Mouse (Mus musculus) liver, embryonic 13.5 days (tissue): ENCODE measurements around the gene Ptpdc1. TPM values are rescaled to one million over a fixed set of nuclear protein-coding genes. Genes with fewer than 3 reads are reported as not detected.

Experiments used
- ATAC-seq: fragments of 200-750 bp; cut with Nextera tagmentation; 2 replicates; pipeline ENCODE4 v1.8.0; 2017; ENCODE audit warnings: low read depth, mild to moderate bottlenecking, moderate number of reproducible peaks, moderate library complexity
- DNase-seq: peaks from one replicate; pipeline ENCODE4 v3.0.0; 2022
- H3K27ac ChIP-seq: fragments of 300-500 bp; sonication (generic); 2 replicates; pipeline ENCODE4 v1.5.1; 2015; ENCODE audit warnings: moderate library complexity, mild to moderate bottlenecking, inconsistent platforms
- H3K27me3 ChIP-seq: fragments of 300-500 bp; sonication (generic); 2 replicates; pipeline ENCODE4 v1.6.1; 2015; ENCODE audit warnings: mild to moderate bottlenecking, inconsistent platforms
- H3K36me3 ChIP-seq: fragments of 300-500 bp; sonication (generic); 2 replicates; pipeline ENCODE4 v1.6.1; 2015; ENCODE audit warnings: mild to moderate bottlenecking, inconsistent platforms
- H3K4me1 ChIP-seq: fragments of 300-500 bp; sonication (generic); replicated peaks from 2 replicates; pipeline ENCODE4 v1.6.1; 2015; ENCODE audit warnings: inconsistent platforms
- H3K4me2 ChIP-seq: fragments of 300-500 bp; sonication (generic); 2 replicates; pipeline ENCODE4 v1.6.1; 2015; ENCODE audit warnings: inconsistent platforms, mild to moderate bottlenecking, moderate library complexity
- H3K4me3 ChIP-seq: fragments of 300-500 bp; sonication (generic); replicated peaks from 2 replicates; pipeline ENCODE4 v1.5.1; 2015; ENCODE audit warnings: mild to moderate bottlenecking, inconsistent platforms
- H3K9ac ChIP-seq: fragments of 300-500 bp; sonication (generic); 2 replicates; pipeline ENCODE4 v1.6.1; 2015; ENCODE audit warnings: mild to moderate bottlenecking, inconsistent platforms
- H3K9me3 ChIP-seq: fragments of 300-500 bp; sonication (generic); replicated peaks from 2 replicates; pipeline ENCODE4 v1.6.1; 2016; ENCODE audit warnings: inconsistent platforms
- WGBS: fragments of 180-500 bp; shearing (Covaris S2); methylation state at CpG from one replicate; pipeline ENCODE4 v1.1.7; 2015; ENCODE audit not compliant: insufficient replicate concordance; 5-methylcytosine and 5-hydroxymethylcytosine counted together
- polyA plus RNA-seq: library from polyadenylated mRNA; unstranded; fragments of >200 nt; fragmentation: Nextera tagmentation; extraction: Ambion mirVana; gene quantifications from 2 replicates; pipeline ENCODE4 v1.2.1, GENCODE M21; 2015

The Ptpdc1 gene
- 0.53 TPM in 2 replicates for polyA plus RNA-seq

DNA sequence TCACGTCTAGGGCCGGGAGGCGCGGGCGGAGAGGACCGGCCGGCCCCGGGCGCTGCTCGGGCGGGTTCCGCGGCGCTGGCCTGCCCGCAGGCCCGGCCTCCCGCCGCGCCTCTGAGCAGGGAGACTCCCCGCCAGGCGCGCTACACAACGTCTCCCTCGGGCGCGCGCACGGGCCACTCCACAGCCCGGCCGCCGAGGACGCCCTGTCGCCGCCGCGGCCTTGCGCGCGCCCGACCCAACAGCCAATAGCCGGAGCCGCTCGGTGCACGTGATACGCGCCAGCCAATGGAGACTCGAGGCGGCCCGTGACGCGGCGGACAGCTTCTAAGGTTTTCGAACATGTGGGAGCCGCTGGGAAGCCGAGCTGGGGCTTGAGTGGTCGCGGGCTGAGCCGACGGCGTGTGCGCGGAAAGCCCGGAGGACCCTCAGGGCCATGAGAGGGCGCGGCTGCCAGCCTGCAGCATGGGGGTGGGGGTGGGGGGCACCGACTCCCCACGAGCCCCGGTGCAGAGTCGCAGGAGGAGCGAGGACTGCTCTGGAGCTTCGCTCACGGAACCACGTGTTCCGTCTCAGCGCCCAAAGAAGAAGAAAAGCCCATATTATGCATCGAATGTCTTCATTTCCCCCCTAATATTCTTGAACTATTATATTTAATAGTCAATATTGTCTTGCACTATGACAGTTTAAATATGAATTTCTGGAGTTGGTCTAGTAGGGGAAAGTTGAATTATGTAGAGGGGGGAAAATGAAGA lies at the start of gene Ptpdc1:
Gene Ptpdc1, minus strand, starts transcription at position 232 of the 752 bp plus-strand sequence.
- peak; percentile 98 for ATAC-seq
- Histone ChIP-seq H3K27ac (no peak within 1 kb of the TSS), H3K9ac (peak within 1 kb of the TSS; percentile 66), H3K4me1 (peaks cover 11% of the 10 kb centered on the region), H3K36me3 (no peaks in the 10 kb centered on the region), H3K4me2 (peak within 1 kb of the TSS; percentile 76), H3K4me3 (peak within 1 kb of the TSS; percentile 63), H3K27me3 (peaks cover 30% of the 10 kb centered on the region), H3K9me3 (no peaks in the 10 kb centered on the region)
- DNase-seq = peak; percentile 77
- WGBS = 4% methylated on average over 75 of the region's 76 CpGs

- Histone ChIP-seq H3K4me3 (no peak overlapping the region), H3K27me3 (peaks cover 67% of the 10 kb centered on the region), H3K9ac (no peak overlapping the region), H3K9me3 (0 out of 2 replicates have a peak, but pooled peaks cover 3% of the 10 kb centered on the region), H3K4me2 (no peak overlapping the region), H3K36me3 (no peaks in the 10 kb centered on the region), H3K27ac (no peak overlapping the region), H3K4me1 (no peaks in the 10 kb centered on the region)
- ATAC-seq (no peak), DNase-seq (no peak)
- WGBS = 56% methylated on average over 5 of the region's 5 CpGs
These were observed 49.1 kb upstream of the Ptpdc1 start for GRCm38 (mm10) chr13:48674609-48675008.

DNA sequence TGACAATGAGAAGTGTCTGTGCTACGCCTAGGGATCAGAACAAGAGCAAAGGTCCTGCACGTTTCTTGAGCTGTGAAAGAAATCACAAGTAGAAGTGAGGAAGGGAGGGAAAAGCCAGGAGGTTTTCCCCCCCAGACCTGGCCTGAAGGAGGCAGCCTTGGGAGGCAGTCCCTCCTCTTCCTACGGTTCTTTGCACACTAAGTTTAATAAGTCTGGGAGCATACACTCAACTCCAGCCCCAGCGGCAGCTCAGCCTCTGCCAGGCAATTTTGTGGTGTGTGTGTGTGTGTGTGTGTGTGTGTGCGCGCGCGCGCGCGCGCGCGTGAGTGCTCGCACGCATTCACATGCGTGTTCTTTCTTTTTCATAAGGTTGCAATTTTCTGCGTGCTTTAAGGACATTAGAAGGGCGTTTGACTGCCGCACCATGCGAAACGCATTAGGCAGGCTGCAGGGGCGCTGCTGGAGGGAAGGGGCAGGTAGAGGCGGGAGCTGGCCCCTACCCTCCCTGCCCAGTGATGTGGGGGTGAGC lies 46.9 kb upstream of the Ptpdc1 start:
- Histone ChIP-seq H3K36me3 (no peaks in the 10 kb centered on the region), H3K27ac (no peak overlapping the region), H3K27me3 (peaks cover 80% of the 10 kb centered on the region), H3K4me2 (no peak overlapping the region), H3K4me3 (no peak overlapping the region), H3K9me3 (0 out of 2 replicates have a peak, but pooled peaks cover 3% of the 10 kb centered on the region), H3K9ac (no peak overlapping the region), H3K4me1 (peaks cover 4% of the 10 kb centered on the region; the same call in 1 of the 2 replicates)
- WGBS = 4% methylated on average over 24 of the region's 24 CpGs
- ATAC-seq (no peak), DNase-seq (no peak)

DNA sequence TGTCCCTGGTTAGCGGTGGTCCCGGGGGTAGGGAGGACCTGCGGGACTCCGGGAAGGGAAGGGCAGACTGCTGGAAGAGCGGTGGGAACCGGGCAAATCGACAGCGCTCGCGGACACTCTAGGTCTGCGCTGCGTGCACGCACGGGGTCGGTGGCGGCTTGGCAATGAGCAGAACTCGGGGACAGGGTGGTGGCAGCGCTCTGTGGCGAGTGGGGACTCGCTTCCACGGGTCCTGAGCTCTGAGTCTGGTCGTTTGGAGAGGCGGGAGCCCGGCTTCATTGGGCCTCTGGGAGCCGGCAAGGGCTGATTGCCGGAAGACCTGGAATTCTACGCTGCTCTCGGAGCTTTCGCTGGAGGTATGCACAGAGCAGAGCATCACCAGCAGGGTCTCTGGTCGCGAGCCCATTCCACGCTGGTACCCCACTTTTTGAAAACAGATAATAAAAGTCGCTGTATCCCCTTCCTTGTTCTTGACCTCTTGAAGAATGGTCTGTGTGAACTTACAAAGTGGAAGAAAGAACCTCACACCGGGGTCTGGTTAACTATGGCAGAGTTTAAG lies 43.6 kb upstream of the Ptpdc1 start:
- no peak for DNase-seq
- peak overlapping the region; percentile 11; the same call in 1 of the 2 replicates for H3K4me3 ChIP-seq
- peak overlapping the region; percentile 37 for H3K4me2 ChIP-seq

GRCm38 (mm10) chr13:48668091-48668975 lies 42.9 kb upstream of the Ptpdc1 start:
- Histone ChIP-seq H3K9me3 (no peaks in the 10 kb centered on the region), H3K27me3 (peaks cover 97% of the 10 kb centered on the region), H3K27ac (no peak overlapping the region), H3K4me2 (peak overlapping the region; percentile 37), H3K9ac (no peak overlapping the region), H3K4me1 (peaks cover 6% of the 10 kb centered on the region; the same call in 1 of the 2 replicates), H3K36me3 (no peaks in the 10 kb centered on the region), H3K4me3 (peak overlapping the region; percentile 11; the same call in 1 of the 2 replicates)
- DNase-seq (no peak), ATAC-seq (no peak)
- 2% methylated on average over 33 of the region's 33 CpGs for WGBS

More for the DNA sequence above, 43.6 kb upstream of the Ptpdc1 start:
- Histone ChIP-seq H3K4me1 (peaks cover 6% of the 10 kb centered on the region; the same call in 1 of the 2 replicates), H3K27me3 (peaks cover 97% of the 10 kb centered on the region), H3K9me3 (no peaks in the 10 kb centered on the region), H3K9ac (no peak overlapping the region), H3K27ac (no peak overlapping the region), H3K36me3 (no peaks in the 10 kb centered on the region)
- 2% methylated on average over 34 of the region's 34 CpGs for WGBS
- no peak for ATAC-seq

GRCm38 (mm10) chr13:48667461-48667860 lies 42.0 kb upstream of the Ptpdc1 start:
- Histone ChIP-seq H3K9ac (no peak overlapping the region), H3K27me3 (peaks cover 97% of the 10 kb centered on the region)

GRCm38 (mm10) chr13:48665656-48666597 lies 40.5 kb upstream of the Ptpdc1 start:
- Histone ChIP-seq H3K4me1 (peaks cover 10% of the 10 kb centered on the region), H3K4me2 (no peak overlapping the region), H3K27ac (no peak overlapping the region), H3K36me3 (no peaks in the 10 kb centered on the region), H3K9ac (no peak overlapping the region), H3K27me3 (peaks cover 100% of the 10 kb centered on the region), H3K9me3 (no peaks in the 10 kb centered on the region), H3K4me3 (no peak overlapping the region)
- no peak for ATAC-seq
- 3% methylated on average over 58 of the region's 58 CpGs for WGBS
- no peak for DNase-seq

More at GRCm38 (mm10) chr13:48667461-48667860, 42.0 kb upstream of the Ptpdc1 start:
- 5% methylated on average over 4 of the region's 4 CpGs for WGBS
- no peak overlapping the region for H3K4me3 ChIP-seq
- H3K9me3 ChIP-seq = no peaks in the 10 kb centered on the region
- DNase-seq (no peak), ATAC-seq (no peak)
- H3K4me1 ChIP-seq = peaks cover 10% of the 10 kb centered on the region
- H3K27ac ChIP-seq = no peak overlapping the region
- H3K4me2 ChIP-seq = no peak overlapping the region
- no peaks in the 10 kb centered on the region for H3K36me3 ChIP-seq

DNA sequence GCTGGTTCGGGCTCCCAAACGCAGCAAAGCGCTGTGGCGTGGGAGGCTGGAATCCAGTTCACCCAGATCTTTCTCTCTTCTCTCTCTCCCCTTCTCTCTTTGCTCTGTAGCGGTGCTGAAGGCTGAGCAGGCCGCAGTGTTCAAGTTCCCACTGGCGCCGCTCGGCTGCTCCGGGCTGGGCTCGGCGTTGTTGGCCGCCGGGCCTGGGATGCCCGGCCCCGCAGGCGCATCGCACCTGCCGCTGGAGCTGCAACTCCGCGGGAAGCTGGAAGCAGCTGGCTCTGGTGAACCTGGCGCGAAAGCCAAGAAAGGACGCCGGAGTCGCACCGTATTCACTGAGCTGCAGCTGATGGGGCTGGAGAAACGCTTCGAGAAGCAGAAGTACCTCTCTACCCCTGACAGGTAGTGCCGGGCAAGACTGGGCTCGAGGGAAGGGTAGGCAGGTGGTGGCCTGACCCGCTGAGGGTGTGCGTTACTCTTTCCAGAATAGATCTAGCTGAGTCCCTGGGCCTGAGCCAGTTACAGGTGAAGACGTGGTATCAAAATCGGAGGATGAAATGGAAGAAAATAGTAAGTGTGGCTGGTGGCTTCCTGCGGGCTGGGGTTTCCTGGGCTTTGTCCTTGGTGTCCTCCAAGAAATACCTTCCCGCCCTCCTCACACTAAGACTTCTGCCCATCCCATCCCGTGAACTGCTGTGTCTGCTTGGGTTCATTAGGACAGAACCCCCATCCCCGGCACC lies 39.6 kb upstream of the Ptpdc1 start:
- ATAC-seq = no peak
- no peak overlapping the region for H3K9ac ChIP-seq
- H3K4me1 ChIP-seq = peaks cover 10% of the 10 kb centered on the region
- no peak overlapping the region for H3K27ac ChIP-seq
- H3K4me3 ChIP-seq = no peak overlapping the region
- 2% methylated on average over 39 of the region's 39 CpGs for WGBS
- no peak overlapping the region for H3K4me2 ChIP-seq
- no peaks in the 10 kb centered on the region for H3K9me3 ChIP-seq
- H3K36me3 ChIP-seq = no peaks in the 10 kb centered on the region
- H3K27me3 ChIP-seq = peaks cover 100% of the 10 kb centered on the region
- DNase-seq = no peak

GRCm38 (mm10) chr13:48663988-48664339 lies 38.5 kb upstream of the Ptpdc1 start:
- no peak for DNase-seq
- H3K4me1 ChIP-seq = peaks cover 10% of the 10 kb centered on the region
- no peak for ATAC-seq
- peaks cover 100% of the 10 kb centered on the region for H3K27me3 ChIP-seq
- no peaks in the 10 kb centered on the region for H3K36me3 ChIP-seq
- WGBS = 6% methylated on average over 7 of the region's 7 CpGs
- no peaks in the 10 kb centered on the region for H3K9me3 ChIP-seq
- H3K4me3 ChIP-seq = no peak overlapping the region
- no peak overlapping the region for H3K27ac ChIP-seq
- H3K4me2 ChIP-seq = no peak overlapping the region
- H3K9ac ChIP-seq = no peak overlapping the region
